Comparison of ENCODE assay signal across 9 mouse cellular contexts in the genomic region with DNA sequence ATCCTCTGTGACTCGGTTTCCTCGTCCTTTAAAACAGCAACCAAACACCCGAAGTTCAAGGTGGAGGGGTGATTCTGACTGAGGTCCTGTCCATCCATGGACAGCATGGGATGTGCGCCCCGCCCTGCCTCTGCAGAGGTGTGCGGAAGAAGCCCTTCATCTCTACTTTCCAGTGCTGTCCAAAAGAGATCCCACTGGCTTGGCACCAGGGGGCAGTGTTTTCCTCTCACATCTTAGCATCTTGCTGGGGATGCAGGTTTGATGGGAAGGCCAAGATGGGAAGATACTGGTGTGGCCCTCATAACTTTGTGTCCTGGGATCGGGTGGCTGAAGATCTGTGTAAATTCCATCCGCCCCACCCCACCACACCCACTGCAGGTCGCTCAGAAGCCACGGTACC. TPM values are rescaled to one million over a fixed set of nuclear protein-coding genes. Genes with fewer than 3 reads are reported as not detected.
DNase-seq lines count a peak whose midpoint lies in the region; ATAC-seq and TF ChIP-seq lines count a peak whose summit lies in the region.
"Had no signal": no experiment of that assay in that cellular context is flagged by ENCODE, and none has a peak within 500 bp of the region (broad histone marks: within the 10 kb centered on the region; RNA-seq: fewer than 3 reads in every experiment).

No protein-coding gene starts in this region.

- ATAC-seq in kidney, embryonic 14.5 days (ENCODE audit: low FRiP score, low TSS enrichment) = no peak
- peak; percentile 55 for ATAC-seq in megakaryocyte, adult 5-6 weeks (ENCODE audit: poor library complexity, severe bottlenecking)

- H3K27ac ChIP-seq in kidney, embryonic 14.5 days (ENCODE audit: low read depth, low read length) = no peak overlapping the region
- H3K27ac ChIP-seq in CH12.LX (ENCODE audit: insufficient read depth, low read depth) = no peak overlapping the region
- H3K27ac ChIP-seq: lung, embryonic 15.5 days had no signal

- H3K4me1 ChIP-seq in kidney, embryonic 14.5 days (ENCODE audit: control insufficient read depth, insufficient read depth, low read length) = no peaks in the 10 kb centered on the region
- peaks cover 4 to 19% of the 10 kb centered on the region in 2 experiments for H3K4me1 ChIP-seq in CH12.LX (ENCODE audit: control insufficient read depth in 1 of 2, insufficient read depth in 2 of 2)
- H3K4me1 ChIP-seq: lung, embryonic 15.5 days had no signal

- TF ChIP-seq CTCF in CH12.LX (conservative IDR thresholded peaks at IDR 0.05 in 1 of 2, IDR thresholded peaks at IDR 0.05 in 1 of 2; ENCODE audit: low read depth in 2 of 2, low read length in 2 of 2) = peak in 1 of 2 experiments; percentile 73; a peak in 3 of 4 replicates

- H3K36me3 ChIP-seq in kidney, embryonic 14.5 days (ENCODE audit: control insufficient read depth, insufficient read depth, low read length) = no peaks in the 10 kb centered on the region
- no peaks in the 10 kb centered on the region for H3K36me3 ChIP-seq in CH12.LX (replicated peaks in 1 of 2; ENCODE audit: control insufficient read depth in 1 of 2, insufficient read depth in 1 of 2, low read length in 1 of 2)
- H3K36me3 ChIP-seq: embryonic facial prominence, embryonic 15.5 days; lung, embryonic 15.5 days had no signal

- no peaks in the 10 kb centered on the region for H3K27me3 ChIP-seq in kidney, embryonic 14.5 days (ENCODE audit: control insufficient read depth, insufficient read depth, low read length)
- H3K27me3 ChIP-seq in CH12.LX (replicated peaks) = no peaks in the 10 kb centered on the region
- H3K27me3 ChIP-seq: embryonic facial prominence, embryonic 15.5 days had no signal

- no peak overlapping the region for H3K9ac ChIP-seq in kidney, embryonic 14.5 days (ENCODE audit: low read depth, low read length)
- no peak overlapping the region for H3K9ac ChIP-seq in CH12.LX (ENCODE audit: insufficient read depth, low read depth)
- H3K9ac ChIP-seq: embryonic facial prominence, embryonic 15.5 days; lung, embryonic 15.5 days had no signal

- no peaks in the 10 kb centered on the region for H3K79me2 ChIP-seq in CH12.LX (replicated peaks; ENCODE audit: control insufficient read depth, extremely low read depth, insufficient read depth, poor library complexity, severe bottlenecking)

- no peak overlapping the region for H3K4me3 ChIP-seq in kidney, embryonic 14.5 days (ENCODE audit: low read length)
- no peak overlapping the region for H3K4me3 ChIP-seq in CH12.LX (replicated peaks in 1 of 3; ENCODE audit: low read depth in 2 of 3, low read length in 2 of 3, poor library complexity in 1 of 3)
- H3K4me3 ChIP-seq: embryonic facial prominence, embryonic 15.5 days; lung, embryonic 15.5 days had no signal

- peak; percentile 53 for DNase-seq in kidney, adult 18-20 months
- DNase-seq in 3T3-L1 (ENCODE audit: low read depth, low spot score) (peak; percentile 69), CH12.LX (ENCODE audit: extremely low read depth) (peak; percentile 40)
- DNase-seq in embryo, embryonic 10.5 days (ENCODE audit: low spot score) = peak; percentile 62
- DNase-seq in frontal cortex, postnatal 10 days (ENCODE audit: low spot score in 2 of 2) = no peak

- dilution Hi-C loops in CH12.LX (cut with MboI; ENCODE audit: extremely low pct_ligation_motif_present, extremely low pct_unique_long_range_greater_than_20kb, low sequenced_read_pairs) = no loop called here

- no peak for TF ChIP-seq POLR2A in CH12.LX (IDR thresholded peaks at IDR 0.05; ENCODE audit: low read depth, low read length)

- no peaks in the 10 kb centered on the region for H3K9me3 ChIP-seq in kidney, embryonic 14.5 days (ENCODE audit: control insufficient read depth, low read length)
- H3K9me3 ChIP-seq in CH12.LX (replicated peaks; ENCODE audit: low read length) = no peaks in the 10 kb centered on the region
- H3K9me3 ChIP-seq: embryonic facial prominence, embryonic 15.5 days; lung, embryonic 15.5 days had no signal

- 63% methylated on average over 10 of the region's 10 CpGs for WGBS in kidney, embryonic 14.5 days

- in situ Hi-C loops in CH12.LX (cut with MboI; ENCODE audit: low pct_ligation_motif_present, low pct_unique_long_range_greater_than_20kb, low sequenced_read_pairs) = loop anchor here (5.0 kb wide), 1 partner anchor 53 kb away; no protein-coding TSS in a partner anchor

- H3K4me2 ChIP-seq in kidney, embryonic 14.5 days (replicated peaks; ENCODE audit: low read depth, low read length) = no peak overlapping the region
- no peak overlapping the region for H3K4me2 ChIP-seq in CH12.LX (ENCODE audit: insufficient read depth, low read depth, poor library complexity, severe bottlenecking)
- H3K4me2 ChIP-seq: embryonic facial prominence, embryonic 15.5 days; lung, embryonic 15.5 days had no signal

- peak; percentile 46 for TF ChIP-seq RAD21 in CH12.LX (IDR thresholded peaks at IDR 0.05; ENCODE audit: low read depth, low read length)

- no peak for TF ChIP-seq EP300 in CH12.LX (IDR thresholded peaks at IDR 0.05; ENCODE audit: low read length)

TF ChIP-seq in CH12.LX, 34 proteins besides CTCF, POLR2A, EP300 and RAD21:
- no peak for TF ChIP-seq ZNF384 (IDR thresholded peaks at IDR 0.05; ENCODE audit: low read depth, low read length)
- TF ChIP-seq SMC3 (IDR thresholded peaks at IDR 0.05; ENCODE audit: low read depth, low read length) = peak; percentile 70
- TF ChIP-seq GABPA (IDR thresholded peaks at IDR 0.05; ENCODE audit: insufficient replicate concordance, low read depth, low read length) = no peak
- no peak for TF ChIP-seq MAX (IDR thresholded peaks at IDR 0.05; ENCODE audit: low read length)
- TF ChIP-seq CHD1 (IDR thresholded peaks at IDR 0.05; ENCODE audit: low read depth, low read length) = no peak
- TF ChIP-seq RCOR1 (conservative IDR thresholded peaks at IDR 0.05; ENCODE audit: low read depth, low read length) = no peak
- no peak for TF ChIP-seq USF1 (IDR thresholded peaks at IDR 0.05; ENCODE audit: low read depth, low read length)
- TF ChIP-seq MEF2A (IDR thresholded peaks at IDR 0.05; ENCODE audit: borderline replicate concordance, low read depth, low read length) = 0 out of 2 replicates have a peak, but pooled peaks have one; percentile 22
- TF ChIP-seq TCF12 (IDR thresholded peaks at IDR 0.05; ENCODE audit: low read depth, low read length) = no peak
- no peak for TF ChIP-seq UBTF (IDR thresholded peaks at IDR 0.05; ENCODE audit: low read depth, low read length)

RNA-seq across cellular contexts. Expression of gene Ppm1j, which starts 10.8 kb away (rescaled TPM):
- polyA plus RNA-seq in kidney, embryonic 14.5 days (2014; fragmentation: Nextera tagmentation; extraction: Ambion mirVana) = 3.5 and 5.3 TPM in 2 replicates
- total RNA-seq in CH12.LX (2012; rRNA removed) (4.2 and 6.4 TPM in 2 replicates), CH12.LX (2014; rRNA removed) (2.1 and 2.7 TPM in 2 replicates)
- 6.4 and 6.5 TPM in 2 replicates for polyA plus RNA-seq in CH12.LX (2012; ENCODE audit: insufficient read length, low read depth)
- total RNA-seq in megakaryocyte, adult 5-6 weeks (2015) = 0.41 and 0.56 TPM in 2 replicates
- total RNA-seq in megakaryocyte, adult 5-6 weeks (2017) = 0.24 and 0.44 TPM in 2 replicates

RNA-seq across cellular contexts. Expression of gene Fam19a3, which starts 11.6 kb away (rescaled TPM):
- 0.09 and 0.24 TPM in 2 replicates for polyA plus RNA-seq in kidney, embryonic 14.5 days (2014; fragmentation: Nextera tagmentation; extraction: Ambion mirVana)
- 0.04 and 0.08 TPM in 2 replicates for total RNA-seq in CH12.LX (2012; rRNA removed)
- not detected in 2 replicates for total RNA-seq in CH12.LX (2014; rRNA removed)
- polyA plus RNA-seq in CH12.LX (2012; ENCODE audit: insufficient read length, low read depth) = 0.07 and 0.16 TPM in 2 replicates
- total RNA-seq in megakaryocyte, adult 5-6 weeks (2015) = 0.16 TPM in 1 of 2 replicates, not detected in the other
- 0.04 TPM in 1 of 2 replicates, not detected in the other for total RNA-seq in megakaryocyte, adult 5-6 weeks (2017)

RNA-seq across cellular contexts. Expression of gene Rhoc, which starts 18.1 kb away (rescaled TPM):
- polyA plus RNA-seq in kidney, embryonic 14.5 days (2014; fragmentation: Nextera tagmentation; extraction: Ambion mirVana) = 110 and 127 TPM in 2 replicates
- total RNA-seq in CH12.LX (2012; rRNA removed) (6.2 and 8.3 TPM in 2 replicates), CH12.LX (2014; rRNA removed) (1.2 and 1.4 TPM in 2 replicates)
- polyA plus RNA-seq in CH12.LX (2012; ENCODE audit: insufficient read length, low read depth) = 7.9 and 8.0 TPM in 2 replicates
- 1.4 and 2.1 TPM in 2 replicates for total RNA-seq in megakaryocyte, adult 5-6 weeks (2015)
- total RNA-seq in megakaryocyte, adult 5-6 weeks (2017) = 2.9 and 3.7 TPM in 2 replicates

RNA-seq across cellular contexts. Expression of gene Mov10, which starts 48.3 kb away (rescaled TPM):
- polyA plus RNA-seq in kidney, embryonic 14.5 days (2014; fragmentation: Nextera tagmentation; extraction: Ambion mirVana) = 36.3 and 51.8 TPM in 2 replicates
- total RNA-seq in CH12.LX (2012; rRNA removed) (15.2 and 18.4 TPM in 2 replicates), CH12.LX (2014; rRNA removed) (7.2 and 7.9 TPM in 2 replicates)
- polyA plus RNA-seq in CH12.LX (2012; ENCODE audit: insufficient read length, low read depth) = 28.0 and 31.9 TPM in 2 replicates
- total RNA-seq in megakaryocyte, adult 5-6 weeks (2015) = 8.3 and 8.4 TPM in 2 replicates
- 3.8 TPM in 2 replicates for total RNA-seq in megakaryocyte, adult 5-6 weeks (2017)

Comparison
In these comparisons a context has a peak if more than half of its experiments do, and no peak if none do; other contexts are left out.
1. DNase-seq: peak in kidney, adult 18-20 months (single experiment), 3T3-L1 (single experiment), CH12.LX (single experiment) and embryo, embryonic 10.5 days (single experiment); none in frontal cortex, postnatal 10 days (0 of 2).